Mouse (Mus musculus): Measurements from ENCODE around the gene Serpina3c.

DNA sequence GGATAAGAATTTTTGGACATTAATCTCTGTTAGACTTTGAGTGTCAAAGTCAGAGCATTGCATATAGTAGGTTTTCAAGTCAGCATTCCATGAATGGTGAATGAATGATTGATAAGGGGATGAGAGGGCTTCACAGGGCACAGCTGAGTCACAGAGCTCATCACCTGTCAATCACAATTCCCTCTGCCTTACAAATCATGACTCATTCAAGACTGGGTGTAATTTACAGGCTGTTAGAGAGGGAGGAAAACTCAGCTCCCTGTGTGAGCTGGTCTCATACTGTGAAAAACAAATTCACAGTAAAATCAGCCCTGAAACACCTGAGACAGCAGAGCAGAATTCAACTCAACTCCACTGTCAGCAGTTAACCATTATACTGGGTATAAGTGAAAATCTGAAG, 37.2 kb upstream of the Serpina3c start:
- TF ChIP-seq CTCF (IDR thresholded peaks at IDR 0.05; ENCODE audit: low read depth, low read length) (no peak), POLR2AphosphoS5 (IDR thresholded peaks at IDR 0.05; ENCODE audit: insufficient replicate concordance, low read depth, low read length) (no peak)
